Mouse (Mus musculus): Measurements from ENCODE around the gene Psmd9. TPM values are rescaled to one million over a fixed set of nuclear protein-coding genes. Genes with fewer than 3 reads are reported as not detected.

The Psmd9 gene
- total RNA-seq, 4 experiments from 2014 or later: 24.3 to 36.7 (median 27.7) TPM

DNA sequence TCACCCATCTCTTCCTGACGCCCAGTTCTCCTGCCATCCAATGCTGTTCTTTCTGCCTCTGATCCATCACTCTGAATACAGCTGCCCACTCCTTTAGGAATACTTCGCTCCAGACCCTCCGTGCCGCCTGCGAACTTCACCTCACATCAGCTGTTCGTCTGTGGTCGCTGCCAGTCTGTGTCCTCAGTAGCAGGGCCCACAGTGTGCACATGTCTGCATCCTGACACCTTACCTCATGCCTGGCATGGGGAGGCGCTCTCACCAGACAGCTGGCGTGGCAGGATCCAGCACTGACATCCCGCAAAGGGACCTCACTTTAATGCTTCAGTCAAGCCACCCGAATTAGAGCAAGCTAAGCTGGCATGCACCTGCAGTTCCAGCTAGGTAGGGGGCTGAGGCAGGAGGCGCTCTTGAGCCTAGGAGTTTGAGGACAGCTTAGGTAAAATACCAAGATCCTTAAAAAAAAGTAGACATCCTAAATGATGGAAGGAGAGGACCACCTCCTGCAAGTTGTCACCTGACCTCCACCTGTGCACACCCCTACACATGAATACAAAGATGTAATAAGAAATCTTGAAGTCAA lies 127.1 kb downstream of the Psmd9 start:
- no peak for DNase-seq (ENCODE audit: low spot score in 2 of 2)

DNA sequence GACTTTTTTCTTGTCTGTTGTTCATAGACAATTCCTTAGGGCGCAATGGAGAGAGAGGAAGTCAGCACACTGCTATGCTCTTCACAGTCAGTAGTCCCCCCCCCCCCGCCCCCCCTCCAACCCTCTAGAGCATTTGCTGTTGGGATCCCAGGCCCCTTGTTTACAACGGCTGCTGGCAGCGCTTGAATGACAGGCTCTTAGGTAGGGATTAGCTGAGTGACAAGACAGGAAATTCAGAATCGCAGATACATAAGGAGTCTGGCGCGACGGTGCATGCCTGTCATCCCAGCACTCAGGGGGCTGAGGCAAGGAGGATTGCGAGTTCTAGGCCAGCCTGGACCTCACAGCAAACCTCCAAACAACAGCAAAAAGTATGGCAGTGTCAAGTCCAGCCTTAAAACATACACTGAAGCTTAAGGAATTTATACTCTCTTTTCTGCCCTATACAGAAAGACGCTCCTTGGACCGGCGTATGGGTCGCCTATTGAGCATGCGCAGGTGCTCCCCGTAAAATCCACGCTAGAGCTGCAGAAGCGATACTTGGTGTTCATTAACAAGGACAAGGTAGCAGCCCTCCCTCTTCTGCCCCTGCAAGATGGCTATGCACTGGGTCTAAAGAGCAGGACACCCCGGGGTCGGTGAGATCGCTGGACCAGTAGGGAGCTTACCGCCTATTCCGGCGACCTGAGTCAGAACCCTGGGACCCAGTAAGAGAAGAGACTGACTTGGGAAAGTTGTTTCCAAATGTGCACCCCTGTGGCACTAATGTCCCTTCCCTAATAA lies 128.0 kb downstream of the Psmd9 start:
- no peak for DNase-seq (ENCODE audit: low spot score in 2 of 2)

DNA sequence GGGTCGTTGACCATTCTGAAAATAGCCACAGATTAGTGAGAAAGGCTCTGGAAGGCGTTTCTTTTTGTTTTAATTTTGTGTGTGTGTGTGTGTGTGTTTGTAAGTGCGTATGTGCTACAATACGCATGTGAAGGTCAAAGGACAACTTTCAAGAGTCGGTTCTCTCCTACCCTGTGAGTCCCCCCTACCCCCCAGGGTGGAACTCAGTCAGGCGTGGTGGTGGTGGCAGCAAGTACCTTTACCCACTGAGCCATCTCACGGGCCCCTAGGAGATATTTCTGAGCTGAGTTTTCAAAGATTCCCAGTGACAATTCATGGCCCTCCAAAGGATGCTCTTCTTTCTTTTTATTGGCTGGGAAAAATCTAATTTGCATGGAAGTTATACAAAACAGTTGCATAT lies 128.6 kb downstream of the Psmd9 start:
- DNase-seq (ENCODE audit: low spot score in 2 of 2): no peak

DNA sequence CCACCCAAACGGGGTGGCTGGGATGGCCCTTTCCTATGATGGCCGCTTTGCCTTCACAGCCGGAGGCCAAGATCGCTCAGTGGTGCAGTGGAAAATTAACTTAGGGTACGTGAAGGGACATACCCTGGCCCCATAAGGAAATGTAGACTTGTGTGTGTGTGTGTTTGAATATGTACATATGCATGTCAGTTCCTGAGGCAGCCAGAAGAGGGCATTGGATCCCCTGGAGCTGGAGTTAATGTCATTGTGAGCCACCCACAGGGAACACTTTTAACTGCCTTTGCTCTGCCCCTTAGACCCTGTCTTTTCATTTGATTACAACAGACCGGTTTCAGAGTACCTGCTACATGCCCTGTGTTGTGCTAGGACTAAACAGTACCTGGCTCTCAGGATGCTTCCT lies 129.3 kb downstream of the Psmd9 start:
- DNase-seq (ENCODE audit: low spot score in 2 of 2): no peak

Other genes starting within 250 kb of the Psmd9 start
- gene Kdm2b, start 179.6 kb upstream of the Psmd9 start, total RNA-seq (2022): 10 to 100 TPM; 22.9 to 27.1 (median 24.6) TPM
- 10 to 100 TPM in 2 of 4 experiments, 1 to 10 TPM in 2; 6.1 to 11.8 (median 9.2) TPM for gene Orai1, start 154.3 kb upstream of the Psmd9 start, total RNA-seq (2022)
- gene Morn3, start 122.4 kb upstream of the Psmd9 start, total RNA-seq (2022): not detected
- gene Tmem120b, start 101.0 kb upstream of the Psmd9 start, total RNA-seq (2022): 10 to 100 TPM; 13.8 to 16.4 (median 16.0) TPM
- gene Rhof, start 36.7 kb upstream of the Psmd9 start, total RNA-seq (2022): 10 to 100 TPM; 47.7 to 50.4 (median 48.3) TPM
- gene Setd1b, start 27.2 kb upstream of the Psmd9 start, total RNA-seq (2022): 10 to 100 TPM; 29.3 to 35.8 (median 32.5) TPM
- not detected for gene Hpd, start 13.3 kb downstream of the Psmd9 start, total RNA-seq (2022)
- gene Wdr66, start 82.7 kb downstream of the Psmd9 start, total RNA-seq (2022): 1 to 10 TPM; 2.3 to 6.6 (median 5.5) TPM
- gene Bcl7a, start 174.4 kb downstream of the Psmd9 start, total RNA-seq (2022): 10 to 100 TPM; 62.3 to 67.1 (median 64.6) TPM
- gene Mlxip, start 225.4 kb downstream of the Psmd9 start, total RNA-seq (2022): 10 to 100 TPM; 12.7 to 16.3 (median 14.7) TPM